Mouse (Mus musculus): ENCODE measurements around the gene Slc35c1. TPM values are rescaled to one million over a fixed set of nuclear protein-coding genes. Genes with fewer than 3 reads are reported as not detected.

The Slc35c1 gene
- polyA plus RNA-seq, 1 experiment, result 16.2 TPM

- Histone ChIP-seq H3K4me1 (ENCODE audit: control insufficient read depth, insufficient read depth, low read length) (peaks cover 67% of the 10 kb centered on the region), H3K27ac (ENCODE audit: insufficient read depth, low read length) (peak overlapping the region; percentile 22; the same call in 1 of the 2 replicates), H3K4me3 (replicated peaks; ENCODE audit: insufficient read depth, low read depth, low read length) (no peak overlapping the region), H3K27me3 (ENCODE audit: control insufficient read depth, insufficient read depth, low read length) (no peaks in the 10 kb centered on the region)
- TF ChIP-seq CTCF (IDR thresholded peaks at IDR 0.05; ENCODE audit: borderline replicate concordance, insufficient read depth, low read depth, low read length), result no peak
- no peak for TF ChIP-seq POLR2A (IDR thresholded peaks at IDR 0.05; ENCODE audit: borderline replicate concordance, insufficient read depth, low read length)
- WGBS, result 61% methylated on average over 18 of the region's 18 CpGs
- no peak for DNase-seq
These were observed 51.9 kb downstream of the Slc35c1 start for GRCm38 (mm10) chr2:92408309-92409045.

GRCm38 (mm10) chr2:92405687-92406086 lies 54.7 kb downstream of the Slc35c1 start:
- no peak for TF ChIP-seq CTCF (IDR thresholded peaks at IDR 0.05; ENCODE audit: borderline replicate concordance, insufficient read depth, low read depth, low read length)
- no peak for TF ChIP-seq POLR2A (IDR thresholded peaks at IDR 0.05; ENCODE audit: borderline replicate concordance, insufficient read depth, low read length)
- Histone ChIP-seq H3K4me3 (replicated peaks; ENCODE audit: insufficient read depth, low read depth, low read length) (no peak overlapping the region), H3K27ac (ENCODE audit: insufficient read depth, low read length) (peak overlapping the region; percentile 90), H3K27me3 (ENCODE audit: control insufficient read depth, insufficient read depth, low read length) (no peaks in the 10 kb centered on the region), H3K4me1 (ENCODE audit: control insufficient read depth, insufficient read depth, low read length) (peaks cover 53% of the 10 kb centered on the region)
- DNase-seq, result no peak
- WGBS, result 25% methylated on average over 7 of the region's 7 CpGs

GRCm38 (mm10) chr2:92404737-92405136 lies 55.6 kb downstream of the Slc35c1 start:
- Histone ChIP-seq H3K4me1 (ENCODE audit: control insufficient read depth, insufficient read depth, low read length) (peaks cover 46% of the 10 kb centered on the region), H3K4me3 (replicated peaks; ENCODE audit: insufficient read depth, low read depth, low read length) (no peak overlapping the region), H3K27ac (ENCODE audit: insufficient read depth, low read length) (peak overlapping the region; percentile 90), H3K27me3 (ENCODE audit: control insufficient read depth, insufficient read depth, low read length) (no peaks in the 10 kb centered on the region)
- DNase-seq, result peak; percentile 49 to 56
- 3% methylated on average over 6 of the region's 6 CpGs for WGBS
- TF ChIP-seq CTCF (IDR thresholded peaks at IDR 0.05; ENCODE audit: borderline replicate concordance, insufficient read depth, low read depth, low read length) (no peak), POLR2A (IDR thresholded peaks at IDR 0.05; ENCODE audit: borderline replicate concordance, insufficient read depth, low read length) (no peak)

DNA sequence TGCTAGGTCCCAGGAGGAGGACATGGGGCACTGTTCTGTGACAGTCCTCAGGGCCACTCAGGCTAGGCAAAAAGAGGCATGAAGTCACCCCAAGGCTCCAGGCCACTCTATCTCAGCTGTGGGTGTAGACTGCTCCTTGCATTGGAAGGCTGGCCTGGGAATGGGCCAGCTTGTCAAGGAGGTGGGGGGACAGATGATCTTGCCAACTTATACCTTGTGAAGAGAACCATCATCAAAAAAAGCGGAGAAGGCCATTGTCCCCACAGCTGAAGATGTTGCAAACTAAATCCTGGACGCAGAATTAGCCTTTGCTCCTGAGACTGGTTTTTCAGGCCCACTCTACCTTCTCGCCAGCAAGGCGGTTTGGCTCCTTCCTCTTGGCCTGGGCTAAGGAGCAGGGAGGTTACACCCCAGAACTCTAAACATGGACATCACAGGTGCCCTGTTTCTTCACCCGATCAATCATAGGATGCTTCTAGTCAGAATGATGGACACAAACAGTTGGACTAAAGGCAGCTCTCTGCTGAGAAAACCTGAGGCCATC lies 56.5 kb downstream of the Slc35c1 start:
- Histone ChIP-seq H3K27ac (ENCODE audit: insufficient read depth, low read length) (peak overlapping the region; percentile 90), H3K27me3 (ENCODE audit: control insufficient read depth, insufficient read depth, low read length) (no peaks in the 10 kb centered on the region), H3K4me1 (ENCODE audit: control insufficient read depth, insufficient read depth, low read length) (peaks cover 46% of the 10 kb centered on the region), H3K4me3 (replicated peaks; ENCODE audit: insufficient read depth, low read depth, low read length) (no peak overlapping the region)
- TF ChIP-seq POLR2A (IDR thresholded peaks at IDR 0.05; ENCODE audit: borderline replicate concordance, insufficient read depth, low read length) (no peak), CTCF (IDR thresholded peaks at IDR 0.05; ENCODE audit: borderline replicate concordance, insufficient read depth, low read depth, low read length) (no peak)
- DNase-seq, result no peak
- WGBS, result 40% methylated on average over 5 of the region's 5 CpGs

Other genes starting within 250 kb of the Slc35c1 start
- 60.7 and 63.5 TPM in 2 replicates for gene Pex16, start 85.9 kb downstream of the Slc35c1 start, polyA plus RNA-seq (2012; rRNA removed)
- 0.62 and 1.4 TPM in 2 replicates for gene Large2, start 85.7 kb downstream of the Slc35c1 start, polyA plus RNA-seq (2012; rRNA removed)
- gene 1700029I15Rik, start 78.0 kb downstream of the Slc35c1 start, polyA plus RNA-seq (2012; rRNA removed), result 6.4 and 6.9 TPM in 2 replicates
- 349 TPM in 2 replicates for gene Mapk8ip1, start 59.3 kb downstream of the Slc35c1 start, polyA plus RNA-seq (2012; rRNA removed)
- 79.4 and 81.8 TPM in 2 replicates for gene Cry2, start 26.5 kb downstream of the Slc35c1 start, polyA plus RNA-seq (2012; rRNA removed)
- 50.3 and 57.7 TPM in 2 replicates for gene Chst1, start 139.2 kb upstream of the Slc35c1 start, polyA plus RNA-seq (2012; rRNA removed)

All from cerebellum, adult 2 months (tissue).